Mouse (Mus musculus): ENCODE data around the gene Ybx1. TPM values are rescaled to one million over a fixed set of nuclear protein-coding genes. Genes with fewer than 3 reads are reported as not detected.

The Ybx1 gene
- 478 TPM for polyA plus RNA-seq (2017; shearing (Covaris generic))

DNA sequence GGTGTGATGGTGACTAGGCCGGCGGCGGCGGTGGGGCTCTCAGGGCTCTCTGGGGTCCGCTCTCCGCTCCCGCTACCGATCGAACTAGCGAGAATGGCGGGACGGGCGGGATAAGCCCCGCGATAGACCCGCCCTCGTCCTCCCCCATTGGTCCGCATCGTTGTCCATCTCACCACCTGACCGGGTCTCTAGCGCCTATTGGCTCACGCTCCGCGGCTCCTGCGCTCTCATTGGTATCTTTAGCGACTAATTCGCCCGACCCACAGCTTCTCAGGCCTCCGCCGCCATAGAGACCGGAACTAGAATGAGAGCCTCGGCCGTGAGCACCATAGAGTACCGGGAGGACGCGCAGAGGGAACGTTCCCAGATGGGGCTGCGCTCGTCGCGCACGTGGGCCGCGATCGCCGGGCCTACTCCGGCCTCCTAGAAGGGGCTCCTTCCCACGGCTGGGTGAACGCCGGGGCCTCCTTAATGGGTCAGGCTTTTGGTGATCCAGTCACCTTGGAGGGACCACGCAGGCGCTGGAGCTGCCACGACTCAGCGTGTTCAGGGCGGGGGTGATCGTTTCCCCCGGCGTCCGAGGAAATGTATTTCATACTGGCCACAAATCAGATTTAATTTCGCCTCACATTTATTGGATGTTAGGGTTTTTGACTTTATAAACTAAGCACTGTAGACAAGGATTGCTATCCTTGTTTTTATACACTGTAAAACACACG is at the start of gene Ybx1:
Gene Ybx1 (minus strand): TSS at position 190 of the 719 bp plus-strand sequence.

DNA sequence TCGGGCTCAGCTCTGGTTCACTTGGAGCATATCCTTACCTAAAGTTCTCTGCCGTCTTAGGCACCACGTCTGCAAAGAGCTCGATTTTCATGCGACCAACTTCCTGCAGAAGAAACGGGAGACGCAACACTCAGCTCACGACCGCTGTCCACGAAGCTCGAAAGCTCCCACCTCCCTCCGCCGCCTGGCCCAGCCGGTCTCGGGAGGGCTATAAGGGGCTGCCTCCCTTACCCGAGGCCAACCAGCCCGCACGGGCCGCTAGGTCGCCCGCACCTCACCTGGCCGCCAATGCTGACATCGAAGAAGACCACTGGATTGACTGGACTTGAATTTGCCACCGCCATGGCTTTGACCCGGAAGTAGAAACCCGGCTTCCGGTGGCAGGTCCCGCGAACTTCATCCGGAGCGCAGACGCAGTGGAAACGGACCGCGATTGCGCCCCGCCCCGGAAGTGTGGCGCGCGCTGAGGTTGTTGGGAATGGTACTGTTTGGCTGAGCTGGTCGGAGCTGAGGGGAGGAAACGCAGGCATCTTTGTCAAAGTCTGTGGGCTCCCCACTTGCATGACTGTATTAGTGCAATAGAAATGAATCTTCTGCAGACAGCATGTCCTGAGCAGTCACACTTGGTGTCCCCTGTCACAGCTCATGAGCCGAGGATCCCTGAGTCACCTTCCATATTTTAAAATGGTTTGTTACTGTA is 25.9 kb upstream of the Ybx1 start, which contains the start of gene Ppih:
Gene Ppih (minus strand): TSS at position 416 of the 700 bp plus-strand sequence.

DNA sequence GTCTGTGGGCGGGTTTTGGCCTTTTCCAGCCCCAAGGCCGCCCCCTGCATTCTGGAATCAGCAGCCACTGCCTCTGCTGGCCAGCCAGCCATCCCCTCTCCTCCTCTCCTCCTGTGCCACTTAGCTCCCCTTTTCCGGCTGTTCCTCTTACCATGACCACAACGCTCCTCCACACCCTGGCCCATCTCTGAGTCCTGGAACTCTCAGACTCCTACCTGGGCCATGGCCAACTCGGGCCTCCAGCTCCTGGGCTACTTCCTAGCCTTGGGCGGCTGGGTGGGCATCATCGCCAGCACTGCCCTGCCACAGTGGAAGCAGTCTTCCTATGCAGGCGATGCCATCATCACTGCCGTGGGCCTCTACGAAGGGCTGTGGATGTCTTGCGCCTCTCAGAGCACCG is 39.1 kb downstream of the Ybx1 start, which contains the start of gene Cldn19:
Gene Cldn19 (plus strand): TSS at position 64 of the 400 bp plus-strand sequence.

DNA sequence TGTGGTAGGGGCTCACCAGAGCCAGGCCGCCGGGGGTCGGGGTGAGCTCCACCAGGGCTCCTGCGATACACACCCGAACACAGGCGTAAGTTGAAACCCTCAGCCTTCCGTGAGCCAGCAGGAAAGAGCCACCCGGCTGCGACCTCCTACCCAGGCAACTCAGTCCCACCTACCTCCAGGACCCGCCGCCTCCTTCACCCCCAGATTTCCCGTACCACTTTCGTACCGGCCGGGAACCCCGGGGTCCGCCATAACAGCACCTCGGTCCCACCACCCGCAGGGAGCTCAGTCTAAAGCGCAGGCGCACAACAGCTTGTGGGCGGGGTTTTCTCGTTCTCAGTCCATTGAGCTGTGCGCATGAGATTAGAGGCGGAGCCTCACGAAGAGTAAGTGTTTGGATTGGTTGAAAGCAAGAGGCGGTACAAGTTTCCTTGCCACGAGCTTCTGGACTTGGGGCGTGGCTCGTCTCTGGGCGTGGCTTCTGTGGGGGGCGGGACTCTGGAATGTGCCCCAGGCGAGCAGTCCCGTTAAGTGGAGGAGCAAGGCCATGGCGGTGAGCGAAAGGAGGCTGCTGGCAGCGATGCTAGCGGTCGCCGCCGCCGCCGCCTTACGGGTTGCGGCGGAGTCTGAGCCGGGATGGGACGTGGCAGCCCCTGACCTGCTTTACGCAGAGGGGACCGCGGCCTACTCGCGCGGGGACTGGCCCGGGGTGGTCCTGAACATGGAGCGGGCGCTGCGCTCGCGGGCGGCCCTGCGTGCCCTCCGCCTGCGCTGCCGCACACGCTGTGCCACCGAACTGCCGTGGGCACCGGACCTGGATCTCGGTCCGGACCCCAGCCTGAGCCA is 61.8 kb downstream of the Ybx1 start, which contains the start of the genes AU022252 and P3h1:
Gene AU022252 (minus strand): TSS at position 303 of the 846 bp plus-strand sequence.
Gene P3h1 (plus strand): TSS at position 506 of the 846 bp plus-strand sequence.

Other genes with a start within 250 kb of the Ybx1 start
- 54.3 TPM for gene Slc2a1, start 185.9 kb downstream of the Ybx1 start, polyA plus RNA-seq (2017; shearing (Covaris generic))
- gene Zfp691, start 120.4 kb downstream of the Ybx1 start, polyA plus RNA-seq (2017; shearing (Covaris generic)), result 2.1 TPM
- gene Ermap, start 104.6 kb downstream of the Ybx1 start, polyA plus RNA-seq (2017; shearing (Covaris generic)), result 0.53 TPM
- gene Svbp, start 99.3 kb downstream of the Ybx1 start, polyA plus RNA-seq (2017; shearing (Covaris generic)), result 67.0 TPM
- gene Tmem269, start 76.4 kb downstream of the Ybx1 start, polyA plus RNA-seq (2017; shearing (Covaris generic)), result 0.73 TPM
- 16.7 TPM for gene AU022252, start 61.9 kb downstream of the Ybx1 start, polyA plus RNA-seq (2017; shearing (Covaris generic))
- gene P3h1, start 61.7 kb downstream of the Ybx1 start, polyA plus RNA-seq (2017; shearing (Covaris generic)), result 3.9 TPM
- gene Cldn19, start 39.2 kb downstream of the Ybx1 start, polyA plus RNA-seq (2017; shearing (Covaris generic)), result not detected
- gene Ppih, start 25.9 kb upstream of the Ybx1 start, polyA plus RNA-seq (2017; shearing (Covaris generic)), result 47.9 TPM
- 7.9 TPM for gene Ccdc30, start 120.9 kb upstream of the Ybx1 start, polyA plus RNA-seq (2017; shearing (Covaris generic))
- 61.3 TPM for gene Ppcs, start 127.8 kb upstream of the Ybx1 start, polyA plus RNA-seq (2017; shearing (Covaris generic))
- 0.78 TPM for gene Zmynd12, start 128.2 kb upstream of the Ybx1 start, polyA plus RNA-seq (2017; shearing (Covaris generic))
- 0.85 TPM for gene Rimkla, start 198.0 kb upstream of the Ybx1 start, polyA plus RNA-seq (2017; shearing (Covaris generic))
- 42.8 TPM for gene Foxj3, start 242.4 kb upstream of the Ybx1 start, polyA plus RNA-seq (2017; shearing (Covaris generic))
- 5.4 TPM for gene Frg2f1, start 244.9 kb upstream of the Ybx1 start, polyA plus RNA-seq (2017; shearing (Covaris generic))

All from CD4-positive, CD25-positive, alpha-beta regulatory T cell (primary cell).